Mouse (Mus musculus): ENCODE data around the gene Myocd. TPM values are rescaled to one million over a fixed set of nuclear protein-coding genes. Genes with fewer than 3 reads are reported as not detected.

Gene Myocd
- total RNA-seq (2021): 1 to 10 TPM; 1.3 to 2.1 TPM
- long read RNA-seq, experiment 1: 0 reads
- long read RNA-seq, experiment 2: 0 reads

DNA sequence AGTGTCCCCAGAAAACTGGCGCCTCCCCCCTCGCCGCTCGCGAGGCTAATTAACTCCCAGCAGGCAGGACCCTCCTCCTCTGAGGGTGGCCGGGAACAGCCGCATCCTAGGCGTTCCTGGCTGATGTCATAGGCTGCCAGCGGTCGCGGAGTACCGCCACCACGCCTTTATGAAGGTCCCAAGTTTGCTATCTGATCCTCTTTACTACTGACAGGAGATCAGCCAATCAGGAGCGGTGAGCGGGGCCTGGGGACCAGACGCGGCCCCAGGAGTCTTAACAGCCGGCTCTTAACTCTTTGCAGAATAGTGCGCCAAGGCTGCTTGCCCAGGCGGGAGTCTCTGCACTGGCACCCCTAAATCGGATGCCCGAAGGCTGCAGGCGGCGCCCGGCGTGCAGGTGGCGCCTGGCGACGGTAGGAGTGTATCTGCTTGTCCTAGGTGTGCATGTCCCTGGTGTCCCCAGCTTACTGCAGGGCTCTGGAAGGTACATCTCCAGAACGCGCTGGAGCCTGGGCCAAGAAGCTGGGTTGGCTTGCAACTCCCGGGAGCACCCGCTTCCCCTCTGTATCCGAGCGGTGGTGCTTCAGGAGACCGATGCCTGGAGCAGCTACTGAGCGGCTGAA, at the start of gene Myocd:
Gene Myocd (minus strand): TSS at position 139 of the 623 bp plus-strand sequence.
- DNase-seq: peak; percentile 50

DNA sequence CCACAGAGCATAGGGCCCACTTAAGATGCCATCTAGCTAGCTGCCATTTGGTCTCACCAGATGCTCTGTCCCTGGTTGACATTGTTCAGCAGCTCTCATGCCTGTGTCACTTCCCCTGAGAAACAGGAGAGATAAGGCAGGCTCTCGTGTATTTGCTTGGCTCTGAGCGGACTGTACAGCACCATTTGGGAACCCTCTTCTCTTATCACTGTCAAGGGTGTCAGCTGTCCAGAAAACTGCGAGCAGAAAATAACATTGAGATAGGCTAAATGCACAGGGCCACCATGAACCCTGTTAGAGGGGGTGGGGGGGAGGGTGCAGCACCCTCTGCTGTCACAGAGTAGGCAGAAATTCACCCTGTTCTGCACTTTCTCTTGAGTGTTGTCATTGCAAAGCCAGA, 34.0 kb upstream of the Myocd start:
- DNase-seq: no peak

DNA sequence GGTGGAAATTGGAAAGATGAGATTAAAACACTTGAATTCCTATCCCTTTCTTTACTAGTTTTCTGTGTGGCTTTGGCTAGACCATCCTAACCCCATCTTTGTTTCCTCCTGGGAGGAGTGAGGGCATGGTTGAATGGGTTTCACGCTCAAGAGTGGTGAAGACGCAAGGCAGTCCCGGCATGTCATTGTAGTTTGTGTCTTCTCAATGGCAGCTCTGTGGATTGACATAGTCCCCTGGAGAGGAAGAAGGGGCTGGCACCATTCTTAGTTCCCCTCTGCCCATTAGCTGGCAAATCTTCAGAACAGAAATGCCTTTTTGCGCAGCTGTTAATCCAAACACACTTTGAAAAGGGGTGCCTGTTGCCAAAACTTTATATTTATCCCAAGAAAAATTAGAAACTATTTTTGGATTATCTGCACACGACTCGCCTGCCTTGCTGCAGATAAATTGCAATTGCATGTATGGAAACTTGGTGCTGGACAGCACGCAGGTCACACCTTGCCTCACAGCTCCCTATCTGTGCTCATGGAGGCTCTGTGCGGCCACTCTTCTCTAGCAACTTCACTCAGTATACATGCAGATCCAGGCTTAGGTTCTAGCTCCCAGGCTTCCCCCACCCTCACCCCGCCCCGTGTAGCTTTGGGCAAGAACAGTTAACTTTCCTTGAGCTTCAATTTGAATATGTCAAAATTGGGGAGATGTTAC, 24.5 kb upstream of the Myocd start:
- no peak for DNase-seq

DNA sequence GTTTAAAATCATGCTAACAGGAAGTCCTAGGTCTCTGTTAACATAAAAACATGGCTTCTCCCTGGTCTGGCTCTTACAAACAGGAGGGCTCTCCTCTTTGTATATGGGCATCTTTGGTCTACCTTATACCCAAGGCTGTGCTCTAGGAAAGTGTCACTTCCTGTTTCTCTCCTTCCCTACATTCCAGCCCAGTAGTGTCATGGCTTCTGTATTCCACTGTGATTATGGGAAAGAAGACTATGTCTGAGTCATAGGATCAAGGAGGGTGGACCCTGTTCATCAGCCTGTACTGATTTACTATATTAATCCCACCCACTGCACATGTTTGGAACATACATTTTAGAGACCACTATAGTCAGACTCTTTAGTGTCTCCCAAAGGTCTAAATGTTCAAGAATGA, 23.2 kb upstream of the Myocd start:
- no peak for DNase-seq

DNA sequence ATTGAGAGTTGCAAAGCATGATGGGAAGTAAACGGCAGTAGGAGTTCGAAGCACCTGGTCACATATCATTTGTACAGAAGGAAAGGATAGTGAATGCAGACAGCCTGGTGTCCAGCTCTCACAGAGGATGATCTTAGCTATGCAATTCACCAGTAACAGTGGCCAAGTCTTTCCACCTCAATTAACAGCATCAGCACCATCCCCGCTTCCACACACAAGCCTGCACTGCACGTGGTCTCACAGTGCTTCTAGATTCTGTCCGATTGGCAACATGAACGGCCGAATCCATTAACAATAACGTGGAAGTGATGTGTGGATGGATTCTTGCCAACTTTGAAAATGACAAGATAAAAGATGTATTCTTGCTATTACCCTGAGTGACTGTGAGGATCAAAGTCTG, 17.9 kb upstream of the Myocd start:
- DNase-seq: no peak

DNA sequence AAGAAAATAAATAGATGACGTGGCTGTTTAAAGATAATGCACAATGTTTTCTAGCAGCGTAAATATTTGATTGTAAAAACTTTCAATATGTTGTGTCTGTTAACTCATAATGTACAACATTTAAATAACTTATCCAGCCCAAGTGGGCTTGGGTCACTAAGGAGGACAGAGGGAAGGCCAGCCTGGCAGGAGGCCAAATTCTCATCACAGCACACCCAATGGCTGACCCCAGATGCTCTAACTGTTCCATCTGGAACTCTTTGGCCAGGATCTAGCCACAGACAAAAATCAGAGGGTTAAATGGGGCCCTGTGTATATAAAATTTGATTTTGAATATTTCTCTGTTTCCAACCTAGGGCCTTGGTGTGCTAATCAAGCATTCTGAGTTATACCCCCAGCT, 16.4 kb upstream of the Myocd start:
- DNase-seq: no peak

DNA sequence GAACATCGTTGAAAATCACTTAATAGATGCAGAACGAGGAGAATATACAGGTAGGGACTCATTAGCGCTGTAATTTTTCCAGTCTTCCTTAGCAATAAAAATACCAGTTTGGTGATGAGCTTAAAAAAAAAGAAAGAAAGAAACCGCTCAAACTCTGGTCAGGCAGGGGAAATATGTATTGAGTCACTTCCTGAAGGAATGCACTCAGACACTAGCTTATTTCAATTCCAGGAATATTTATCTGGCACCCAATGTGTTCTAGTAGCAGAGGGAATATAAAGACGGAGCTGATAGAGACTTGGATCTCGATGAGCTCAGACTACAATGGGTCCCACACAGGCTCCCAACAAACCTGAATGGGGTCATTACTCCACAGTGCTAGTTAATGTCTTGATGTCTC, 5.7 kb upstream of the Myocd start:
- no peak for DNase-seq

DNA sequence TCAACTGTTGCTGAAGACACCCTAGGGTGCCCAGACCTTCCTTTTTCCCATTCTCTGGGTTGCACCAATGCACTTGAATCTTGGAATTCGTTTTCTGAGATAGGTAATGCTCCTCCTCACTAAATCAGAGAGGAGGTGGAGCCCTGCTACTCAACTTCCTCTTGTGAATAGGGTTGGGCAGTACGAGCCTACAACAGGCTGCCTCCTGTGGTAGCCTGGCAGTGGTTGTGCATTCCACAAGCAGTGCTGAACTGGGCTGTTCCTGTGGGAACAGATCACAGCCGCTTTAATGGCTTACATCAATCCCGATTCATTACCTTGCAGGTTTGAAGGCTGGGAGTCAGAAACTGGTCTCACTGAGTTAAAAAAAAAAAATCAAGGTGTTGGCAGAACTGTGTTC, 1.2 kb upstream of the Myocd start:
- no peak for DNase-seq

DNA sequence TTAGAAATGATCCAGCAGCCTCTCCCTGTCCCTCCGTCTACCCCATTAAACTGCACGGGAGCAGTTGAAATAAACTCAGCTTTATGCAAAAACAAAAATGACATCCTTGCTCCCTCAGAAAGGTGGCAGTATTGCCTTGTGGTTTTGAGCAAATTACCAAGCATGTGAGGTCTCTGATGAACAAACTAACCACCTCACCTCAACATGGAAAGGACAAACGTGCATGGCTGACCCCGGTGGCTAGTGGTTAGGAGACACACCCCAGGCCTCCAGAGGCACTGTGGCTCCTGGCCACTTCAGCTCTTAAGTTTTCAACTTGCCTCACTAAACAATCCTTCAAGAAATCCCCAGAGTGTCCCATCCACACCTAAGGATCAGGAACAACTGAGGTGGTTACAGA, 1.5 kb downstream of the Myocd start:
- peak; percentile 19 for DNase-seq

DNA sequence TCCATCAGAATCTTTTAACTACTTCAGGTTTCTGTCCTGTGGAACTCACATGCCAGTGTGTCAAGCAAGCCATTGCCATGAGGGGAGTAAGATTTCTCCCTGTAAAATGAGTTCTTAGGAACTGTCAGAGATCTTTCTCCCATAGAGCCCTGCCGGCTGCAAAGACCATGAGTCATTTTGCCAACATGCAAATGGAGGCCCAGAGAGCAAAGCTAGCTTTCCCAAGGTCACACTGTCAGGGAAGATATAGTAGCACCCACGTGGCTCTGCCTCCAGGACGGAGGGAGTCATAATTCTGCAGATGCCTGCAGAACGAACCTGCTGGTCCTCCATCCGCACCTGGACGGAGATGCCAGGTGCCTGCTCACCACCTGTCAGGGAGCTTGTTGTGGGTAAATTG, 6.3 kb downstream of the Myocd start:
- DNase-seq: peak; percentile 67

DNA sequence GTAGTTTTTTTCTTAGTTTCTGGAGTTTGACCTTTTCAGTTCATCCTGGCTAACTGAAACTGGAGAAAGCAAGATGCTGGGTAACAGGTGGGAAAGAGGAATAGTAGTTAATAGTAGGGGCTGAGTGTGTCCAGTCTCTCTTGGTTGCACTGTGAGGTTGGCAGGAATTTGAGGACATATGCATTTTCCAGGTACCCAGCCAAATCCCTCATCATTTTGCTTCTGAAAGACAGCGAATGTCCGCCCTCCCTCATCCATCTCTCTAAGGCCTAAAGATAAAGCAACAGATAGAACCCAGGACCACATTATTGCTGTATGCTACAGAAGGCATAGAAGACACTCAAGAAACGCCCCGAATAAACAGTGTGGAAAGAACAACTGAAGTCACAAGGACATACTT, 10.8 kb downstream of the Myocd start:
- DNase-seq: no peak

DNA sequence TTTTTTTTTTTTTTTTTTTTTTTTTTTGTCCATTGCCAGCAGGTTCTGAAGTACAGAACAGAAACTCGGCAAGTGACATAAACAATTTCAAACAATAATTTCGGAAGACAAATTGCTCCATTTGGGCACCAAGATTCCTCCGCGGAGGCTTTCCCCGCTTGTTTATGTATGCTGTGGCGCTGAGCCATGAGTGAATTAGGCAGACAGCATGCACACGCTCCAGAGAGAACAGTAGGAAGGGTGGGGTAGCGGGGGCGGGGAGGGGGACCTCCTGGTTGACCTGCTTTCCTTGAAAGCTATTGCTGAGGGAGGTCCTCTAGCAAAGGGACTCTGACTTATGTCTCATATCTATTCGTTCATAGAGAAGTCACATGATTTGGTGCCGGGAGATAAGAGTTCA, 13.6 kb downstream of the Myocd start:
- DNase-seq: no peak

DNA sequence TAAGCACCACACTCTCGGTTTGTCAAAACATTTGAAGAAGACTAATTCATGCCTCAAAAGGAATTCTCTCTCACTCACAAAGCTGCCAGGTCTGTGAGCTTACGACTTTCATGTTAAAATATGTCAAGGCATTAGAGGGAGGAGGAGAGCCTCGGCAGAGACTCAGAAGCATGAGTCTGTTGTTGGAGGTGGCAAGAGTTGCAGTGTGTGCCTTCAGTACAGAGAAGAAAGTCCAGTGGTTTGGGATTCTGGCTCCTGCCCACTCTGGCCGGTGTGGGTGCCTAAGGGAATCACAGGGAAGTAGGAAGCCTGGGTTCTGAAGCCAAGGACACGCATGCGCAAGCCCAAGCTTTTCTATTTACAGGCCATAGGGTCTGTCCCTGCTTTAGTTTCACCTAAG, 14.2 kb downstream of the Myocd start:
- DNase-seq: peak; percentile 7

DNA sequence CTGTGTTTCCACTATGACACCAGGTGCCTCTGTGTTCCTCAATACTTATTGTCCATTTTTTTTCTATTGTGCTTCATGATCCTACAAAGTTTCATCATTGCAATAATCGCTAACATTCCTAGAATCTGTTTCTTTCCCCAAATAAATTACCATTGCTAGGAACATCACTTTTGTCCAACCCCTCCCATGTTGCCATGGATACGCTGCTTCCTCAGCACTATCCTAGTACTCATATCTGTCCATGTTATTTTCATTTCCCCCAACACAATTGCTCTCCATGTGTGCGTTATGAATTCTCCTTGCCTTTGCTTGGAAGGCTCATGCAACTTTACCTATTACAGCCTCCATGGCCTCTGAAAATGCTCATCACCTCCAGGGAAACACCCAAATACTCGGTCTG, 19.4 kb downstream of the Myocd start:
- no peak for DNase-seq

DNA sequence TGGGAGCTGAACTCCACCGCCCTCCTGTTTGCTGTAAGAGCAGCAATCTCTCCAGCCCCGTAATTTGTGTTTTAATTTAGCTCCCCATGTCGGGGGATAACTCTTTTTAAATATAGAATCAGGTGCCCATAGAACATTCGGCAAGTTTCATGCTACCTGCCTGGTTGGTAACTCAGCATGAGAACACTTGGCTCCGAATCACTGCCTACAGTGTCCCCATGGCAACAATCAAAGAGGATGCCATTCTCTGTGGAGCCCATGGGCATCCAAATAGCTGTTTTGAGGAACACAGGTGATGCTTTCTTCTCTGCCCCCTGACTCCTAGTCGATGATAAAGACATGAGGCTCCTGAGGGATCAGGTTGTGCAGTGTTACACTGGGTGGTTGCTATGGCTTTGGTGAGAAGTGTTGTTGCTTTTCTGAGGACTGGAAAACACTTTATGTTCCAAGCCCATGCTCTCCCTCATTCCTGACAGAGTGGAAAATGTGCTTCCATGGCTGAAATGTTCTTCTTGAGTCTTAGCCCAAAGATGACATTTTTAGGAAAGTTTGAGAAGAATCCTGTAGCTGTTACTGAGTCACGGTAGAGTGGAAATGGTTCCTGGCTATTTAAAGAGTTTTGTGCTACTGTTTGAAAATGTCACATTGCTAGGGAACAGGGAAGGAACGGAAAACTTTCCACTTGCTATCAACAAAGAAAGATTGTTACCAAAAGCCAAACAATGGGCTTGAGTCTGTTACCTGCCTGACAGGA, 23.3 kb downstream of the Myocd start:
- no peak for DNase-seq

DNA sequence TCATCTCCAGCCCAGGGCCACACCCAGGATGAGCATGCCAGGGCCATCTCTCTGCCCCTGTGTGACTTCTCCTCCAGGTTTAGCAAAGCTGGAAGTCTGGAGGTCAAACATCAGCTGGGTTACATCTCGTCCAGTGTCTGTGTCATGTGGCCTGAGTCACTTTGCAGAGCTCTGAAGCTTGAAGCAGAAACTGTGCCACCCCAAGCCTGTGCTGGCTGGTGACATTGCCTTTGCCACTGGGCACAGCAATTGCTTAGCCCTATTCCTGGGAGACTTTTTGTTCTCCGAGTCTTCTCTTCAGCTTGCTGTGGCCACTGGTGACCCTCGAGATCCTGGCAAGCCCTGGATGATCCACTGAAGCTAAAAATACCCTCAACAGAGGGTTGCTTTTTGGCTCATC, 26.2 kb downstream of the Myocd start:
- peak; percentile 19 for DNase-seq

DNA sequence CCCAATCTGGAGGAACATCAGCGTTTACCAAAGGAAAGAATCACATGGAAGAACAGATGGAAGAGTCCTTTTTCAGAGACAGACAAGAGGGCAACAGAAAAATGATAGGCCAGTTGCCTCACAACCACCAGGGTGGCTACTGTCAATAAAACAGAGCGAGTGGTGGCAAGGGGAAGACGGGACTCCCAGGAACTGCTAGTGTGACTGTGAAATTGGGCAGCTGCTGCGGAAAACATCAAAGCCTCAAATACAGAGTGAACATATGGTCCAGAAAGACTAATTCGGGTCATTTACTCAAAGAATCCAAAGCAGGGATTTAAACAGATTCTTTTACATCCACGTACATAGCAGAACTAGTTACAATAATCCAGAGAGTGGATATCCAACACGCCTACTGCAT, 29.3 kb downstream of the Myocd start:
- no peak for DNase-seq

DNA sequence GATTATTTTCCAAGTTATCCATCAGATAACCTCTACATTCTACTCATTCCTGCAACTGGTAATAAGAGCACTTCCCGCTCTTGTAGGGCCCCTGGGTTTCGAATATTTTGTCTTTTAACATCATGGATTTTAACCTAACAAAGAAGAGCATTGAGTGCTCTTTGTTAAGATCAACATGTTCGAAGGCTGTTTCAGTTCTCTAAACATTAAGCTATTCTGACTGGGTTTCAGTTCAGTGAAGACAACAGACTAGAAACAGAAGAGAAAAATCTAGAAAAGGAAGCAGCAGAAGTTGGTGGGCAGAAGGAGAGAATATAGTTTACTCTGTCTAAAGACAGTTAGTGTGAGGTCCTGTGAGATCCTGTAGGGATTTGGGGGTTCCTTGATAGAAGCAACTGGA, 31.9 kb downstream of the Myocd start:
- no peak for DNase-seq

DNA sequence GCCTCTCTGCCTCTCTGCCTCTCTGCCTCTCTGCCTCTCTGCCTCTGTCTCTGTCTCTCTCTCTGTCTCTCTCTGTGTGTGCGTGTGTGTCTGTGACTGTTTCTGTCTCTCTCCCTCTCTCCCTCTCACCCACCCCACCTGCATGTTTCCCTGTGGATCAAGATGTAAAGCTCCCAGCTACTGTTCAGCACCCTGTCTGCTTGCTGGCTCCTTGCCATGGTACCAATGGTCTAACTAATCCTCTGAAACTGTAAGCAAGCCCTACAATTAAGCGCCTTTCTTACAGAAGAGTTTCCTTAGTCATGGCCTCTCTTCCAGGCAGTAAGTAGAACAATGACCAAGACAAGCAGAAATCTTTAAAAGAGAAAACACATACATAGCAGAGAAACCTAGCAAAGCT, 32.9 kb downstream of the Myocd start:
- no peak for DNase-seq

DNA sequence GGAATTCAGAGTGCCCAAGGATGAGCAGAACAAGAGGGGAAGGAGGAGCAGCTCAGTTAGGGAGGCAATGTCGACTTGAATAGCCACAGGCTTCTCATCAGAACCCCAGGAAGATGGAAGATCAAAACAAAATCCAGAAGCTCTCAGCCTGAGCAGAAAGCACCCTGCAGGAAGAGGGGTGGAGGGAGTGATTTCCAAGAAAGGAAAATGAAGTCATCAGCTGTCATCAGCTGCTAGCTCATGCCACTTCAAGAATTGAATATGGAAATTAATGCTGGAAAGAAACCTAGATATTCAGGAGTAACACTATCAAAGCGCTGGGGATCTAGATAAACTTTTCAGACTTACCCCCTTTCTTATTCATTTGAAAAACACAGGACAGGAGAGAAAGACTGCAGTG, 34.4 kb downstream of the Myocd start:
- DNase-seq: no peak

DNA sequence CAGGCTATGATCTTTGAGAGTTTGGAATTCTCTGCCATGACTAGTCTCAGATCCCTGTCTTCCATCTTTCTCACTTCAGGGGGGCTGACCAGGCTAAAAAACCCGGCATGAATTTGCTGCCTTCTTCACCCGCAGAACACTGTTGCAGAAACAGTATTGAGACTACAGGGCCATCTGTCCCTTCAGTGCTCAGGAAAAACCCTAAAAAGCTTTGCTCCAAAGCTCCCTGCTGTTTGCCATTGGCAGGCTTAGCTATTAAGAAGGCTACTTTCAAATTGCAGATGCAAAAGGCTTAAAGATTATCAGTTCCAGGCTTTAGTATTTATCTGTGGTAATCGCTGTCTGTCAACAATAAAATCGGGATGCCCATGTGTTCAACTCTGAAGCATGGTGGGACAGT, 38.0 kb downstream of the Myocd start:
- DNase-seq: no peak

DNA sequence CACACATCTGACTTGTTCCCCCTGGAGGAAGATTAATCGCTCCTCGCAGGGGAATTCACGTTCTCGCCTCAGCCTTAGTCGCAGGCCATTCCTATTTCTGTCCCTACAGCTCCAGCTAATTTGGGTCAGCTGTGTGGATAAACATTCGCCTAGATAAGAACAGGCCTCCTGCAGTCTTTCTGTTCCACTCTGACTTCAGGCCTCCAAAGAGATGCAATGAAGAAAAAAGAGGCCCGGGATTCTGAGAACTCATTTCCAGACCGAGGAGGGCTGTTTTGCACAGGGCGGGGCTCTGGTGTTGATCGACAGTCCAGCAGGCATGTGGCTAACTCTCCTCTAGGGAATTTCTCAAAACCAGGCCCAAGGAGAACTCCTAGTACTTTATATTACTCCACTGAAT, 43.0 kb downstream of the Myocd start:
- peak; percentile 23 for DNase-seq

DNA sequence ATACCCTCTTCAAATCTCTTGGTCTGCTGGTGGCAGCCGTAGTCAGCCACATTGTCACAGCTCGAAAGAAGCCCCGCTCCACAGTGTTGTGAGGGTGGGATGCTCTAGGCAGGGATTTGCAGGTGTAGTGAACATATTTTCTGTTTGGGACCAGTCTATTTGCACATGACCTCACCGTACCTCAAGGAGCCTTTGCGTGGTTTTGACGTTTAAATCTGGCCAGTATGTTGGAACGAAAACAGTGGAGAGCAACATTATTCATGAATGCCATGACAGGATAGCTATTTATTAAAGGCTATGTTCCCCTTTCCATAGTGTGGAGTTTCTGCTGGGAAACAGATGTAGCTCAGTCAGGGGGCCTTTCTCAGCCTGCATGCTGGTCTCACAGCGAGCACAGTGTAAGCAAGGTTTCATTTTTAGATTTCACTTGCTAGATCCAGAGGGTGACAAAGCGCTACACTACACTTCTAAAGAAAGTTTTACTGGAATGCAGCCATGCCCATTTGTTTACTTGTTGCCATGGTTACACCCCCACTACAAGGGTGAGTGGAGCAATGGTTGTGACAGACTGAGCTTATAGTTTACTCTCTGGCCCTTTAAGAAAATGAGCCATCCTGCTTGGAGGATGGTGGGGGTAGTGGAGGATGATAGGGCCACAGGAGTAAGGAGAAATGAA, 54.7 kb downstream of the Myocd start:
- DNase-seq: peak; percentile 34
